Mouse (Mus musculus): ENCODE results near the gene Krt33b. TPM values are rescaled to one million over a fixed set of nuclear protein-coding genes. Genes with fewer than 3 reads are reported as not detected.
A peak's percentile ranks its signal among the peaks of the same experiment; 100 is the strongest.

The Krt33b gene
- polyA plus RNA-seq, 1 experiment from 2014 or later: not detected

DNA sequence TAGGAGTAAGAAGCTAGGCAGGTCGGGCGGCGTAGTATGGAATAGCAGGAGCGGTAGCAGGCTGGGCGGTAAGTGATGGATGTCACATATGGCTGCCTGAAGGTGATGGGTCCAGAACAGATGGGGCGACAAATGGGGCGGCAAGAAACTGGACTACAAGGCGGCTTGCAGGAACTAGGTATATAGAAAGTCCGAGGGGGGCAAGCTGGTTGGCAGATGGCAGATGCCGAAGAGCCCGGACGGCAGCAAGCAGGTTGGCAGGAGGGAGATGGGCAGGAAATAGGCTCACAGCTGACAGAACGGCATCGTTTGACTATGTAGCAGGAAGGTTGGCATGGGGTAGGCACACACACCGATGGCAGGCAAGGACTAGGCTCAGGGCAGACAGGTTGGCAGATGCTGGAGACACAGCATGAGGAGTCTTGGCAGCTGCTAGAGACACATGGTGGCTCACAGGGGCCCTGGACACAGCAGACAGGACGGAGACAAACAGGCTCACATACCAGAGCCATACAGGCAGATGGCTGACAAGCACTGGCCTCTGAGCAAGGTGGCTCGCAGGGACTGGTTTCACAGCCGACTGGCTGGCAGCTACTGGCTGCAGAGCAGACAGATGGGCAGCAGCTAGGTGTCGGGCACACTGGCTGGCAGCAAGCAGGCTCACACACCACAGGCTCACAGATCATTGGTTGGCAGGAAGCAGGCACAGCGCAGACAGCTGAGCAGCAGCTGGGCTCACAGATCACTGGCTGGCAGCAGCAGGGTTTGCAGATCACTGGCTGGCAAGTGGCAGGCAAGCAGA lies 44.2 kb downstream of the Krt33b start:
- Histone ChIP-seq H3K36me3 (ENCODE audit: control insufficient read depth, insufficient read depth, low read length) (no peaks in the 10 kb centered on the region), H3K4me1 (ENCODE audit: control insufficient read depth, insufficient read depth, low read length) (no peaks in the 10 kb centered on the region), H3K4me2 (ENCODE audit: low read length) (no peak overlapping the region), H3K27me3 (ENCODE audit: control insufficient read depth, insufficient read depth, low read length) (no peaks in the 10 kb centered on the region), H3K9me3 (ENCODE audit: control insufficient read depth, low read length) (no peaks in the 10 kb centered on the region), H3K4me3 (replicated peaks; ENCODE audit: low read depth, low read length) (no peak overlapping the region), H3K27ac (replicated peaks; ENCODE audit: low read depth, low read length) (peak overlapping the region; percentile 52), H3K9ac (replicated peaks; ENCODE audit: low read length) (no peak overlapping the region)
- peak; percentile 48 for DNase-seq
- peak; percentile 70 for ATAC-seq (ENCODE audit: low FRiP score, low TSS enrichment)
- 84% methylated on average over 20 of the region's 20 CpGs for WGBS

DNA sequence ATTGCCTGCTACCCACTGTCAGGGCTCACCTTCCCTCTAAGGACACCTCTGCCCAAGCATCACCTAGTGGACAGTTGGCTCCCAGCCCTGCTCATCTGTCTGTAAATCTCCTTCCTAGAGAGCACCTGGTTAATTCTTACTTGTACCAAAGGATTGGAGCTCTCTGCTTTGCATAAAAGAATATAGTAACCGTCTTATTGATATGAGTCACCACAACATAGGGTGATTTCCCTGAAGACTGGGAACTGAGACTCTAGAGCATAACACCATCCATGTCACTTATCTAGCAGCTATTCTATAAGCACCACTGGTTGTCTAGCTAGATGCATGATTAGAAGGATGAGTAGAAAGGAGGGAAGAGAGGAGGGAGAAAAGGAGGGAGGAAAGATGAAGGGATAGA lies 46.2 kb downstream of the Krt33b start:
- WGBS: 87% methylated on average over 1 of the region's 1 CpGs
- Histone ChIP-seq H3K4me2 (ENCODE audit: low read length) (no peak overlapping the region), H3K9ac (replicated peaks; ENCODE audit: low read length) (no peak overlapping the region), H3K4me3 (replicated peaks; ENCODE audit: low read depth, low read length) (no peak overlapping the region), H3K4me1 (ENCODE audit: control insufficient read depth, insufficient read depth, low read length) (no peaks in the 10 kb centered on the region), H3K27me3 (ENCODE audit: control insufficient read depth, insufficient read depth, low read length) (no peaks in the 10 kb centered on the region), H3K27ac (replicated peaks; ENCODE audit: low read depth, low read length) (no peak overlapping the region), H3K9me3 (ENCODE audit: control insufficient read depth, low read length) (no peaks in the 10 kb centered on the region), H3K36me3 (ENCODE audit: control insufficient read depth, insufficient read depth, low read length) (no peaks in the 10 kb centered on the region)
- DNase-seq (no peak), ATAC-seq (ENCODE audit: low FRiP score, low TSS enrichment) (no peak)

DNA sequence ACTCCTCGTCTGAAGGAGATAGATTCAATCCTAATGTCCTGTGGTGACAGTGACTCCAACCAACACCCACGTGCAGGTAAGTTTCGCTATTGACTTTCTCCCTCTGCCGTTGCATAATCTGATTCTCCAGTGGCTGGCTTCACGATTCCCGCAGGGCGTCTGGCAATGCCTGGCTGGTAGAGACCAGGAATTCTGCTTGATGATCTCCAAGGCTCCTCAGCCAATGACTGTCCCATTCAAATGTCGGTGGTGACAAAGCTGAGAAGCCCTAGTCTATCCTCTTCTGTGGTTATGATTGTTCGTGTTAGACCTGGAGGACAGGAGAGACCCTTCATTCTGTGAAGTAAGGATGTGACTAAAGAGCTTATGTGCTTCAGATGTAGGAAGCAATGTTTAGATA lies 46.9 kb downstream of the Krt33b start:
- H3K9ac ChIP-seq (replicated peaks; ENCODE audit: low read length): no peak overlapping the region
- ATAC-seq (ENCODE audit: low FRiP score, low TSS enrichment) (no peak), DNase-seq (no peak)
- no peaks in the 10 kb centered on the region for H3K36me3 ChIP-seq (ENCODE audit: control insufficient read depth, insufficient read depth, low read length)
- no peaks in the 10 kb centered on the region for H3K4me1 ChIP-seq (ENCODE audit: control insufficient read depth, insufficient read depth, low read length)
- no peak overlapping the region for H3K4me3 ChIP-seq (replicated peaks; ENCODE audit: low read depth, low read length)
- no peaks in the 10 kb centered on the region for H3K9me3 ChIP-seq (ENCODE audit: control insufficient read depth, low read length)
- no peaks in the 10 kb centered on the region for H3K27me3 ChIP-seq (ENCODE audit: control insufficient read depth, insufficient read depth, low read length)
- H3K27ac ChIP-seq (replicated peaks; ENCODE audit: low read depth, low read length): no peak overlapping the region
- no peak overlapping the region for H3K4me2 ChIP-seq (ENCODE audit: low read length)
- 86% methylated on average over 9 of the region's 9 CpGs for WGBS

DNA sequence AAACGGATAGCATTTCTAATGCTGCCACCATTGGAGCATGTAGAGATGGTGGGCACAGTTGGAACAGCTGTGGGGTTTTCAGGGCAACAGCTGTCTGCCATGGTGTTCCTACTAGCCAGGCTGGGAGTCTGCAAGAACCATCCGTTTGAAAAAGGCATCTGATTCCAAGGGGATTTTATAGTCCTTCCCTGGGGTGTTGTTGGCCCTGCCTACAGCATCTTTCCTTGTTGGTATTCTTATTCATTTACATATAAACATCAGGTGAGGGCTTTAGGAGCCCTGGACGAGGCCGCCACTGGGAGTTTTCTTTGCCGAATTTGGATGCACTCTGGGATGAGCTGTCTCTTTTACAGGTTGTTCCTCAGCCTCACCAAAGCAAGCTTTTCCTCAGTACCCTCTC lies 50.7 kb downstream of the Krt33b start, which contains the start of gene Krtap29-1:
Krtap29-1 (minus strand) TSS at position 101 of the 400 bp plus-strand sequence.
- no peaks in the 10 kb centered on the region for H3K36me3 ChIP-seq (ENCODE audit: control insufficient read depth, insufficient read depth, low read length)
- no peak for DNase-seq
- H3K4me2 ChIP-seq (ENCODE audit: low read length): no peak within 1 kb of the TSS
- H3K27me3 ChIP-seq (ENCODE audit: control insufficient read depth, insufficient read depth, low read length): no peaks in the 10 kb centered on the region
- ATAC-seq (ENCODE audit: low FRiP score, low TSS enrichment): no peak
- H3K9me3 ChIP-seq (ENCODE audit: control insufficient read depth, low read length): no peaks in the 10 kb centered on the region
- H3K4me3 ChIP-seq (replicated peaks; ENCODE audit: low read depth, low read length): no peak within 1 kb of the TSS
- WGBS: 75% methylated on average over 5 of the region's 5 CpGs
- no peak within 1 kb of the TSS for H3K27ac ChIP-seq (replicated peaks; ENCODE audit: low read depth, low read length)
- no peaks in the 10 kb centered on the region for H3K4me1 ChIP-seq (ENCODE audit: control insufficient read depth, insufficient read depth, low read length)
- no peak within 1 kb of the TSS for H3K9ac ChIP-seq (replicated peaks; ENCODE audit: low read length)

Other genes with a start within 250 kb of the Krt33b start
- not detected in 2 replicates for gene Krtap4-8, start 249.2 kb downstream of the Krt33b start, polyA plus RNA-seq (2014; fragmentation: Nextera tagmentation; extraction: Ambion mirVana)
- not detected in 2 replicates for gene Krtap4-9, start 244.7 kb downstream of the Krt33b start, polyA plus RNA-seq (2014; fragmentation: Nextera tagmentation; extraction: Ambion mirVana)
- not detected in 2 replicates for gene Gm11596, start 236.4 kb downstream of the Krt33b start, polyA plus RNA-seq (2014; fragmentation: Nextera tagmentation; extraction: Ambion mirVana)
- not detected in 2 replicates for gene Gm11569, start 230.9 kb downstream of the Krt33b start, polyA plus RNA-seq (2014; fragmentation: Nextera tagmentation; extraction: Ambion mirVana)
- gene Gm11554, start 225.4 kb downstream of the Krt33b start, polyA plus RNA-seq (2014; fragmentation: Nextera tagmentation; extraction: Ambion mirVana): not detected in 2 replicates
- not detected in 2 replicates for gene Krtap4-13, start 220.0 kb downstream of the Krt33b start, polyA plus RNA-seq (2014; fragmentation: Nextera tagmentation; extraction: Ambion mirVana)
- gene Gm11564, start 214.2 kb downstream of the Krt33b start, polyA plus RNA-seq (2014; fragmentation: Nextera tagmentation; extraction: Ambion mirVana): not detected in 2 replicates
- gene 2300003K06Rik, start 191.8 kb downstream of the Krt33b start, polyA plus RNA-seq (2014; fragmentation: Nextera tagmentation; extraction: Ambion mirVana): not detected in 2 replicates
- not detected in 2 replicates for gene Krtap4-16, start 178.3 kb downstream of the Krt33b start, polyA plus RNA-seq (2014; fragmentation: Nextera tagmentation; extraction: Ambion mirVana)
- gene Gm11568, start 172.0 kb downstream of the Krt33b start, polyA plus RNA-seq (2014; fragmentation: Nextera tagmentation; extraction: Ambion mirVana): not detected in 2 replicates
- gene Gm11559, start 165.4 kb downstream of the Krt33b start, polyA plus RNA-seq (2014; fragmentation: Nextera tagmentation; extraction: Ambion mirVana): not detected in 2 replicates
- gene Krtap9-1, start 156.5 kb downstream of the Krt33b start, polyA plus RNA-seq (2014; fragmentation: Nextera tagmentation; extraction: Ambion mirVana): not detected in 2 replicates
- gene Gm11567, start 150.7 kb downstream of the Krt33b start, polyA plus RNA-seq (2014; fragmentation: Nextera tagmentation; extraction: Ambion mirVana): not detected in 2 replicates
- gene Krtap31-1, start 121.9 kb downstream of the Krt33b start, polyA plus RNA-seq (2014; fragmentation: Nextera tagmentation; extraction: Ambion mirVana): not detected in 2 replicates
- gene Gm11565, start 115.1 kb downstream of the Krt33b start, polyA plus RNA-seq (2014; fragmentation: Nextera tagmentation; extraction: Ambion mirVana): not detected in 2 replicates
- gene Krtap31-2, start 93.6 kb downstream of the Krt33b start, polyA plus RNA-seq (2014; fragmentation: Nextera tagmentation; extraction: Ambion mirVana): not detected in 2 replicates
- gene Krtap9-5, start 81.4 kb downstream of the Krt33b start, polyA plus RNA-seq (2014; fragmentation: Nextera tagmentation; extraction: Ambion mirVana): not detected in 2 replicates
- gene Krtap29-1, start 50.8 kb downstream of the Krt33b start, polyA plus RNA-seq (2014; fragmentation: Nextera tagmentation; extraction: Ambion mirVana): not detected in 2 replicates
- gene Krtap16-1, start 43.3 kb downstream of the Krt33b start, polyA plus RNA-seq (2014; fragmentation: Nextera tagmentation; extraction: Ambion mirVana): not detected in 2 replicates
- gene Krtap17-1, start 35.9 kb downstream of the Krt33b start, polyA plus RNA-seq (2014; fragmentation: Nextera tagmentation; extraction: Ambion mirVana): 0.61 TPM in 1 of 2 replicates, not detected in the other
- not detected in 2 replicates for gene Krt33a, start 13.7 kb downstream of the Krt33b start, polyA plus RNA-seq (2014; fragmentation: Nextera tagmentation; extraction: Ambion mirVana)
- not detected in 2 replicates for gene Krt34, start 11.7 kb upstream of the Krt33b start, polyA plus RNA-seq (2014; fragmentation: Nextera tagmentation; extraction: Ambion mirVana)
- gene Krt31, start 20.7 kb upstream of the Krt33b start, polyA plus RNA-seq (2014; fragmentation: Nextera tagmentation; extraction: Ambion mirVana): not detected in 2 replicates
- not detected in 2 replicates for gene Krt32, start 58.4 kb upstream of the Krt33b start, polyA plus RNA-seq (2014; fragmentation: Nextera tagmentation; extraction: Ambion mirVana)
- gene Krt35, start 66.4 kb upstream of the Krt33b start, polyA plus RNA-seq (2014; fragmentation: Nextera tagmentation; extraction: Ambion mirVana): not detected in 2 replicates
- not detected in 2 replicates for gene Krt36, start 75.8 kb upstream of the Krt33b start, polyA plus RNA-seq (2014; fragmentation: Nextera tagmentation; extraction: Ambion mirVana)
- not detected in 2 replicates for gene Krt13, start 91.7 kb upstream of the Krt33b start, polyA plus RNA-seq (2014; fragmentation: Nextera tagmentation; extraction: Ambion mirVana)
- gene Krt15, start 106.1 kb upstream of the Krt33b start, polyA plus RNA-seq (2014; fragmentation: Nextera tagmentation; extraction: Ambion mirVana): 0.16 TPM in 1 of 2 replicates, not detected in the other
- 0.72 and 1.4 TPM in 2 replicates for gene Krt19, start 118.8 kb upstream of the Krt33b start, polyA plus RNA-seq (2014; fragmentation: Nextera tagmentation; extraction: Ambion mirVana)
- gene Krt9, start 163.4 kb upstream of the Krt33b start, polyA plus RNA-seq (2014; fragmentation: Nextera tagmentation; extraction: Ambion mirVana): not detected in 2 replicates
- gene Krt14, start 177.7 kb upstream of the Krt33b start, polyA plus RNA-seq (2014; fragmentation: Nextera tagmentation; extraction: Ambion mirVana): not detected in 2 replicates
- not detected in 2 replicates for gene Krt16, start 219.0 kb upstream of the Krt33b start, polyA plus RNA-seq (2014; fragmentation: Nextera tagmentation; extraction: Ambion mirVana)
- gene Krt17, start 231.2 kb upstream of the Krt33b start, polyA plus RNA-seq (2014; fragmentation: Nextera tagmentation; extraction: Ambion mirVana): not detected in 2 replicates
- not detected in 2 replicates for gene Krt42, start 240.0 kb upstream of the Krt33b start, polyA plus RNA-seq (2014; fragmentation: Nextera tagmentation; extraction: Ambion mirVana)

Data from midbrain, embryonic 14.5 days (tissue).